Mouse (Mus musculus): ENCODE data around the gene Plekha6. TPM values are rescaled to one million over a fixed set of nuclear protein-coding genes. Genes with fewer than 3 reads are reported as not detected.
"Not testable (repeated sequence)": the region's sequence is repeated elsewhere in the genome, so short reads cannot be mapped to it uniquely, and the experiment has no call there.

The Plekha6 gene
- polyA plus RNA-seq, 1 experiment from 2014 or later, result 1.6 TPM

GRCm38 (mm10) chr1:133327094-133327493, 163.1 kb downstream of the Plekha6 start:
- Histone ChIP-seq H3K4me3 (replicated peaks) (no peak overlapping the region), H3K9me3 (no peaks in the 10 kb centered on the region), H3K9ac (replicated peaks) (no peak overlapping the region), H3K4me1 (replicated peaks) (peaks cover 15% of the 10 kb centered on the region), H3K36me3 (no peaks in the 10 kb centered on the region), H3K4me2 (no peak overlapping the region), H3K27ac (no peak overlapping the region), H3K27me3 (peaks cover 48% of the 10 kb centered on the region)
- ATAC-seq (ENCODE audit: insufficient number of reproducible peaks, insufficient read depth, low FRiP score, low TSS enrichment, low read depth), result no peak
- WGBS, result 63% methylated on average over 5 of the region's 5 CpGs

GRCm38 (mm10) chr1:133328299-133328795, 164.3 kb downstream of the Plekha6 start:
- H3K4me2 ChIP-seq, result no peak overlapping the region
- H3K27me3 ChIP-seq, result peaks cover 53% of the 10 kb centered on the region
- 83% methylated on average over 6 of the region's 6 CpGs for WGBS
- H3K4me1 ChIP-seq (replicated peaks), result peaks cover 9% of the 10 kb centered on the region
- no peak overlapping the region for H3K9ac ChIP-seq (replicated peaks)
- ATAC-seq (ENCODE audit: insufficient number of reproducible peaks, insufficient read depth, low FRiP score, low TSS enrichment, low read depth), result no peak
- no peaks in the 10 kb centered on the region for H3K9me3 ChIP-seq
- no peaks in the 10 kb centered on the region for H3K36me3 ChIP-seq
- no peak overlapping the region for H3K4me3 ChIP-seq (replicated peaks)
- H3K27ac ChIP-seq, result no peak overlapping the region

- H3K4me3 ChIP-seq (replicated peaks), result peak overlapping the region; percentile 38
- no peaks in the 10 kb centered on the region for H3K36me3 ChIP-seq
- peaks cover 8% of the 10 kb centered on the region for H3K4me1 ChIP-seq (replicated peaks)
- WGBS, result 7% methylated on average over 34 of the region's 34 CpGs
- peak overlapping the region; percentile 71 for H3K4me2 ChIP-seq
- H3K9me3 ChIP-seq, result no peaks in the 10 kb centered on the region
- H3K27ac ChIP-seq, result no peak overlapping the region
- peaks cover 53% of the 10 kb centered on the region for H3K27me3 ChIP-seq
- no peak for ATAC-seq (ENCODE audit: insufficient number of reproducible peaks, insufficient read depth, low FRiP score, low TSS enrichment, low read depth)
- peak overlapping the region; percentile 49; the same call in 1 of the 2 replicates for H3K9ac ChIP-seq (replicated peaks)
These were observed 165.1 kb downstream of the Plekha6 start for GRCm38 (mm10) chr1:133328896-133329637.

GRCm38 (mm10) chr1:133329638-133329964, 165.6 kb downstream of the Plekha6 start:
- Histone ChIP-seq H3K4me1 (replicated peaks) (peaks cover 8% of the 10 kb centered on the region), H3K27me3 (peaks cover 53% of the 10 kb centered on the region), H3K4me3 (replicated peaks) (peak overlapping the region; percentile 38), H3K36me3 (no peaks in the 10 kb centered on the region), H3K9me3 (no peaks in the 10 kb centered on the region), H3K9ac (replicated peaks) (peak overlapping the region; percentile 49; the same call in 1 of the 2 replicates), H3K27ac (no peak overlapping the region), H3K4me2 (peak overlapping the region; percentile 71)
- no peak for ATAC-seq (ENCODE audit: insufficient number of reproducible peaks, insufficient read depth, low FRiP score, low TSS enrichment, low read depth)
- WGBS, result 29% methylated on average over 7 of the region's 7 CpGs

GRCm38 (mm10) chr1:133331142-133331541, 167.1 kb downstream of the Plekha6 start:
- 69% methylated on average over 3 of the region's 3 CpGs for WGBS
- ATAC-seq (ENCODE audit: insufficient number of reproducible peaks, insufficient read depth, low FRiP score, low TSS enrichment, low read depth), result no peak
- H3K9me3 ChIP-seq, result no peaks in the 10 kb centered on the region

GRCm38 (mm10) chr1:133332656-133333430, 168.8 kb downstream of the Plekha6 start:
- 90% methylated on average over 11 of the region's 11 CpGs for WGBS
- H3K4me1 ChIP-seq (replicated peaks), result peaks cover 8% of the 10 kb centered on the region
- H3K36me3 ChIP-seq, result no peaks in the 10 kb centered on the region
- no peak overlapping the region for H3K4me3 ChIP-seq (replicated peaks)
- no peak for ATAC-seq (ENCODE audit: insufficient number of reproducible peaks, insufficient read depth, low FRiP score, low TSS enrichment, low read depth)
- H3K27me3 ChIP-seq, result peaks cover 43% of the 10 kb centered on the region
- no peak overlapping the region for H3K4me2 ChIP-seq
- H3K27ac ChIP-seq, result no peak overlapping the region
- H3K9ac ChIP-seq (replicated peaks), result no peak overlapping the region
- H3K9me3 ChIP-seq, result no peaks in the 10 kb centered on the region

More at GRCm38 (mm10) chr1:133331142-133331541, 167.1 kb downstream of the Plekha6 start:
- no peaks in the 10 kb centered on the region for H3K36me3 ChIP-seq
- H3K9ac ChIP-seq (replicated peaks), result no peak overlapping the region
- peaks cover 8% of the 10 kb centered on the region for H3K4me1 ChIP-seq (replicated peaks)
- peaks cover 53% of the 10 kb centered on the region for H3K27me3 ChIP-seq
- no peak overlapping the region for H3K4me2 ChIP-seq
- no peak overlapping the region for H3K27ac ChIP-seq
- H3K4me3 ChIP-seq (replicated peaks), result no peak overlapping the region

- no peak overlapping the region for H3K9ac ChIP-seq (replicated peaks)
- H3K27me3 ChIP-seq, result peaks cover 32% of the 10 kb centered on the region
- WGBS, result 89% methylated on average over 6 of the region's 6 CpGs
- no peak overlapping the region for H3K4me3 ChIP-seq (replicated peaks)
- ATAC-seq (ENCODE audit: insufficient number of reproducible peaks, insufficient read depth, low FRiP score, low TSS enrichment, low read depth), result no peak
- no peaks in the 10 kb centered on the region for H3K9me3 ChIP-seq
- H3K36me3 ChIP-seq, result no peaks in the 10 kb centered on the region
- no peak overlapping the region for H3K4me2 ChIP-seq
- no peak overlapping the region for H3K27ac ChIP-seq
- H3K4me1 ChIP-seq (replicated peaks), result peaks cover 8% of the 10 kb centered on the region
These were observed 169.9 kb downstream of the Plekha6 start for GRCm38 (mm10) chr1:133333937-133334336.

- H3K9me3 ChIP-seq; H3K4me2 ChIP-seq; ATAC-seq (ENCODE audit: insufficient number of reproducible peaks, insufficient read depth, low FRiP score, low TSS enrichment, low read depth); H3K27me3 ChIP-seq; H3K36me3 ChIP-seq; H3K27ac ChIP-seq; H3K4me3 ChIP-seq (replicated peaks); H3K9ac ChIP-seq (replicated peaks); H3K4me1 ChIP-seq (replicated peaks): not testable (repeated sequence)
- WGBS, result 73% methylated on average over 1 of the region's 1 CpGs
These were observed 176.4 kb downstream of the Plekha6 start for GRCm38 (mm10) chr1:133340403-133340802.

- ATAC-seq (ENCODE audit: insufficient number of reproducible peaks, insufficient read depth, low FRiP score, low TSS enrichment, low read depth), result no peak
- 86% methylated on average over 2 of the region's 2 CpGs for WGBS
These were observed 180.3 kb downstream of the Plekha6 start for GRCm38 (mm10) chr1:133344357-133344756.

GRCm38 (mm10) chr1:133346531-133346930, 182.5 kb downstream of the Plekha6 start:
- ATAC-seq (ENCODE audit: insufficient number of reproducible peaks, insufficient read depth, low FRiP score, low TSS enrichment, low read depth), result no peak
- no peak overlapping the region for H3K27ac ChIP-seq
- H3K4me3 ChIP-seq (replicated peaks), result no peak overlapping the region
- H3K9me3 ChIP-seq, result no peaks in the 10 kb centered on the region
- H3K4me1 ChIP-seq (replicated peaks), result no peaks in the 10 kb centered on the region
- WGBS, result 79% methylated on average over 9 of the region's 9 CpGs
- H3K9ac ChIP-seq (replicated peaks), result no peak overlapping the region
- H3K4me2 ChIP-seq, result no peak overlapping the region
- peaks cover 5% of the 10 kb centered on the region; the same call in 1 of the 2 replicates for H3K27me3 ChIP-seq
- H3K36me3 ChIP-seq, result no peaks in the 10 kb centered on the region

More at GRCm38 (mm10) chr1:133344357-133344756, 180.3 kb downstream of the Plekha6 start:
- Histone ChIP-seq H3K4me2 (no peak overlapping the region), H3K36me3 (no peaks in the 10 kb centered on the region), H3K4me3 (replicated peaks) (no peak overlapping the region), H3K4me1 (replicated peaks) (no peaks in the 10 kb centered on the region), H3K9ac (replicated peaks) (no peak overlapping the region), H3K9me3 (no peaks in the 10 kb centered on the region), H3K27me3 (no peaks in the 10 kb centered on the region), H3K27ac (no peak overlapping the region)

GRCm38 (mm10) chr1:133347226-133347625, 183.2 kb downstream of the Plekha6 start:
- H3K9me3 ChIP-seq, result no peaks in the 10 kb centered on the region
- no peaks in the 10 kb centered on the region for H3K4me1 ChIP-seq (replicated peaks)
- no peak overlapping the region for H3K9ac ChIP-seq (replicated peaks)
- ATAC-seq (ENCODE audit: insufficient number of reproducible peaks, insufficient read depth, low FRiP score, low TSS enrichment, low read depth), result no peak
- H3K36me3 ChIP-seq, result no peaks in the 10 kb centered on the region
- H3K4me2 ChIP-seq, result no peak overlapping the region
- WGBS, result 57% methylated on average over 3 of the region's 3 CpGs
- H3K27me3 ChIP-seq, result peaks cover 9% of the 10 kb centered on the region; the same call in 1 of the 2 replicates
- no peak overlapping the region for H3K4me3 ChIP-seq (replicated peaks)
- H3K27ac ChIP-seq, result no peak overlapping the region

Data from limb, embryonic 12.5 days (tissue).